Comparison of ENCODE assay signal across 29 mouse cellular contexts in genomic region chr5:113214041-113214440, GRCm38 (mm10). TPM values are rescaled to one million over a fixed set of nuclear protein-coding genes. Genes with fewer than 3 reads are reported as not detected.
DNase-seq lines count a peak whose midpoint lies in the region; ATAC-seq and TF ChIP-seq lines count a peak whose summit lies in the region.
"Had no signal": no experiment of that assay in that cellular context is flagged by ENCODE, and none has a peak within 500 bp of the region (broad histone marks: within the 10 kb centered on the region; RNA-seq: fewer than 3 reads in every experiment).

No protein-coding gene starts in this region.

- 0 out of 2 replicates have a peak, but pooled peaks have one; percentile 0 for ATAC-seq in kidney, embryonic 14.5 days (ENCODE audit: low FRiP score, low TSS enrichment)
- ATAC-seq in midbrain, embryonic 11.5 days (ENCODE audit: low FRiP score) = no peak
- ATAC-seq: hindbrain, postnatal 0 days had no signal

- no peak for DNase-seq in gastrocnemius, adult 2 months
- no peak for DNase-seq in gastrocnemius, postnatal 14 days
- DNase-seq in kidney, postnatal 14 days = no peak
- peak; percentile 35 for DNase-seq in midbrain, embryonic 11.5 days (ENCODE audit: low spot score, missing footprints)
- no peak for DNase-seq in midbrain, embryonic 10.5 days (ENCODE audit: low spot score)
- no peak for DNase-seq in T-cell, adult 2 months (ENCODE audit: low spot score)
- no peak for DNase-seq in urinary bladder, adult 2 months (ENCODE audit: low spot score)
- DNase-seq: cerebellum, adult 2 months; cerebellum, postnatal 36 days; liver, embryonic 13.5 days; midbrain, embryonic 14.5 days; thymus, adult 18-20 months; thymus, postnatal 4 days had no signal

- no peak overlapping the region for H3K4me2 ChIP-seq in kidney, embryonic 14.5 days (replicated peaks; ENCODE audit: low read depth, low read length)
- no peak overlapping the region for H3K4me2 ChIP-seq in midbrain, embryonic 11.5 days
- H3K4me2 ChIP-seq: forebrain, embryonic 12.5 days; heart, embryonic 13.5 days; liver, embryonic 13.5 days; neural tube, embryonic 15.5 days had no signal

- H3K27ac ChIP-seq in gastrocnemius, adult 2 months = peak overlapping the region; percentile 73
- no peak overlapping the region for H3K27ac ChIP-seq in kidney, embryonic 14.5 days (ENCODE audit: low read depth, low read length)
- H3K27ac ChIP-seq in midbrain, embryonic 11.5 days (ENCODE audit: low read depth, low read length) = no peak overlapping the region
- H3K27ac ChIP-seq in midbrain, embryonic 10.5 days (replicated peaks) = no peak overlapping the region
- H3K27ac ChIP-seq: forebrain, embryonic 12.5 days; heart, embryonic 13.5 days; hindbrain, postnatal 0 days; liver, embryonic 13.5 days; neural tube, embryonic 15.5 days had no signal

- peak overlapping the region; percentile 39 for H3K4me3 ChIP-seq in gastrocnemius, adult 2 months
- H3K4me3 ChIP-seq in kidney, embryonic 14.5 days (ENCODE audit: low read length) = no peak overlapping the region
- H3K4me3 ChIP-seq in midbrain, embryonic 11.5 days (ENCODE audit: low read depth, low read length) = no peak overlapping the region
- no peak overlapping the region for H3K4me3 ChIP-seq in midbrain, embryonic 10.5 days
- H3K4me3 ChIP-seq: forebrain, embryonic 12.5 days; heart, embryonic 13.5 days; liver, embryonic 13.5 days; neural tube, embryonic 15.5 days had no signal

- no peak for TF ChIP-seq CTCF in gastrocnemius, adult 2 months (IDR thresholded peaks at IDR 0.05)

- no peaks in the 10 kb centered on the region for H3K9me3 ChIP-seq in kidney, embryonic 14.5 days (ENCODE audit: control insufficient read depth, low read length)
- no peaks in the 10 kb centered on the region for H3K9me3 ChIP-seq in midbrain, embryonic 11.5 days (ENCODE audit: control insufficient read depth, low read length)
- H3K9me3 ChIP-seq in midbrain, embryonic 10.5 days (replicated peaks) = no peaks in the 10 kb centered on the region
- H3K9me3 ChIP-seq: forebrain, embryonic 12.5 days; heart, embryonic 13.5 days; liver, embryonic 13.5 days; neural tube, embryonic 15.5 days had no signal

- H3K4me1 ChIP-seq in kidney, embryonic 14.5 days (ENCODE audit: control insufficient read depth, insufficient read depth, low read length) = peaks cover 34% of the 10 kb centered on the region
- H3K4me1 ChIP-seq in midbrain, embryonic 11.5 days (ENCODE audit: control insufficient read depth, insufficient read depth, low read length) = no peaks in the 10 kb centered on the region
- H3K4me1 ChIP-seq in midbrain, embryonic 10.5 days = peaks cover 37% of the 10 kb centered on the region

- WGBS in kidney, embryonic 14.5 days = 81% methylated on average over 8 of the region's 8 CpGs
- WGBS in midbrain, embryonic 11.5 days = 96% methylated on average over 8 of the region's 8 CpGs
- 96% methylated on average over 8 of the region's 8 CpGs for WGBS in midbrain, embryonic 10.5 days

- intact Hi-C loops in gastrocnemius, adult 2 months (cut with DNase I) = no loop called here
- intact Hi-C loops in gastrocnemius, postnatal 14 days (cut with DNase I; ENCODE audit: low total_unique reads) = no loop called here

- H3K36me3 ChIP-seq in kidney, embryonic 14.5 days (ENCODE audit: control insufficient read depth, insufficient read depth, low read length) = no peaks in the 10 kb centered on the region
- no peaks in the 10 kb centered on the region for H3K36me3 ChIP-seq in midbrain, embryonic 11.5 days (ENCODE audit: control insufficient read depth, insufficient read depth, low read length)
- H3K36me3 ChIP-seq in midbrain, embryonic 10.5 days = no peaks in the 10 kb centered on the region
- H3K36me3 ChIP-seq: forebrain, embryonic 12.5 days; heart, embryonic 13.5 days; liver, embryonic 13.5 days; neural tube, embryonic 15.5 days had no signal

- H3K27me3 ChIP-seq in kidney, embryonic 14.5 days (ENCODE audit: control insufficient read depth, insufficient read depth, low read length) = no peaks in the 10 kb centered on the region
- no peaks in the 10 kb centered on the region for H3K27me3 ChIP-seq in midbrain, embryonic 11.5 days (ENCODE audit: control insufficient read depth, insufficient read depth, low read length)
- peaks cover 3% of the 10 kb centered on the region; the same call in 1 of the 2 replicates for H3K27me3 ChIP-seq in midbrain, embryonic 10.5 days (ENCODE audit: low read depth, poor library complexity, severe bottlenecking)
- H3K27me3 ChIP-seq: liver, embryonic 13.5 days; neural tube, embryonic 15.5 days had no signal

- no peak overlapping the region for H3K9ac ChIP-seq in kidney, embryonic 14.5 days (ENCODE audit: low read depth, low read length)
- no peak overlapping the region for H3K9ac ChIP-seq in midbrain, embryonic 11.5 days (ENCODE audit: low read length)
- H3K9ac ChIP-seq: forebrain, embryonic 12.5 days; heart, embryonic 13.5 days; liver, embryonic 13.5 days; neural tube, embryonic 15.5 days had no signal

RNA-seq across cellular contexts. Expression of gene 2900026A02Rik, which starts 7.0 kb away (rescaled TPM):
- 10 to 100 TPM; 19.6 to 24.6 TPM for total RNA-seq in gastrocnemius, adult 2 months (2021)
- 10 to 100 TPM; 29.2 to 35.1 TPM for total RNA-seq in gastrocnemius, postnatal 14 days (2021)
- polyA plus RNA-seq in kidney, embryonic 14.5 days (2014; fragmentation: Nextera tagmentation; extraction: Ambion mirVana) = 3.9 and 5.4 TPM in 2 replicates
- 0.98 and 1.2 TPM in 2 replicates for polyA plus RNA-seq in midbrain, embryonic 11.5 days (2014; fragmentation: Nextera tagmentation; extraction: Ambion mirVana)
- 2.7 and 2.9 TPM in 2 replicates for polyA plus RNA-seq in midbrain, embryonic 10.5 days (2016; fragmentation: Nextera tagmentation; extraction: Ambion mirVana)
- polyA plus RNA-seq in urinary bladder, adult 2 months (2012; rRNA removed) = 18.1 and 24.9 TPM in 2 replicates

RNA-seq across cellular contexts. Expression of gene Tmem211, which starts 12.7 kb away (rescaled TPM):
- not detected for total RNA-seq in gastrocnemius, adult 2 months (2021)
- total RNA-seq in gastrocnemius, postnatal 14 days (2021) = not detected
- 0.15 and 0.31 TPM in 2 replicates for polyA plus RNA-seq in kidney, embryonic 14.5 days (2014; fragmentation: Nextera tagmentation; extraction: Ambion mirVana)
- 0.16 TPM in 1 of 2 replicates, not detected in the other for polyA plus RNA-seq in midbrain, embryonic 11.5 days (2014; fragmentation: Nextera tagmentation; extraction: Ambion mirVana)
- polyA plus RNA-seq in midbrain, embryonic 10.5 days (2016; fragmentation: Nextera tagmentation; extraction: Ambion mirVana) = 0.10 TPM in 1 of 2 replicates, not detected in the other
- 0.06 TPM in 1 of 2 replicates, not detected in the other for polyA plus RNA-seq in urinary bladder, adult 2 months (2012; rRNA removed)
- total RNA-seq: adrenal gland, adult 18-20 months; adrenal gland, postnatal 4 days; gastrocnemius, postnatal 10 days; heart, postnatal 4 days; left cerebral cortex, adult 8-10 months; megakaryocyte progenitor cell, adult 5-6 weeks had no signal
- polyA plus RNA-seq: frontal cortex, adult 2 months; heart, embryonic 13.5 days; limb, embryonic 11.5 days; liver, embryonic 13.5 days; lung, postnatal 0 days; midbrain, embryonic 14.5 days; neural tube, embryonic 15.5 days; spleen, adult 2 months; stomach, embryonic 14.5 days had no signal
